Mouse (Mus musculus) left cerebral cortex, postnatal 10 days (tissue): ENCODE data around the gene Pim1. TPM values are rescaled to one million over a fixed set of nuclear protein-coding genes. Genes with fewer than 3 reads are reported as not detected.
A peak's percentile ranks its signal among the peaks of the same experiment; 100 is the strongest.

ENCODE experiments used
- DNase-seq, 2 experiments: peaks; one replicate each; pipeline ENCODE4 v3.0.0; 2021 to 2022; ENCODE audit warnings: low spot score in 2 of 2, mixed read lengths in 1 of 2; ENCODE audit errors: extremely low spot score in 1 of 2
- intact Hi-C: fragments of 180-260 bp; cut with DNase I; formaldehyde crosslinking; loops from one replicate; pipeline ENCODE4 v1.15.1; 2025
- total RNA-seq, 2 experiments: library from RNA; stranded (reverse); gene quantifications; 2 replicates each; pipeline ENCODE4 v1.2.3; 2021

The Pim1 gene
- total RNA-seq, 2 experiments from 2014 or later, result 3.7 to 5.2 TPM

- no peak for DNase-seq
- intact Hi-C loops, result no loop called here
Observed at GRCm38 (mm10) chr17:29464068-29464467, 26.5 kb upstream of the Pim1 start.

- intact Hi-C loops, result no loop called here
Observed at GRCm38 (mm10) chr17:29464519-29465140, 25.9 kb upstream of the Pim1 start.

GRCm38 (mm10) chr17:29465405-29466010 lies 25.0 kb upstream of the Pim1 start:
- DNase-seq, result no peak
- intact Hi-C loops, result no loop called here

More at GRCm38 (mm10) chr17:29464519-29465140, 25.9 kb upstream of the Pim1 start:
- no peak for DNase-seq

GRCm38 (mm10) chr17:29467030-29467429 lies 23.5 kb upstream of the Pim1 start:
- DNase-seq, result no peak
- intact Hi-C loops, result no loop called here

GRCm38 (mm10) chr17:29473466-29473865 lies 17.1 kb upstream of the Pim1 start:
- intact Hi-C loops, result no loop called here
- DNase-seq, result no peak

GRCm38 (mm10) chr17:29474036-29474435 lies 16.5 kb upstream of the Pim1 start:
- intact Hi-C loops, result no loop called here
- no peak for DNase-seq

- intact Hi-C loops, result no loop called here
- no peak for DNase-seq
Observed at GRCm38 (mm10) chr17:29475142-29475541, 15.4 kb upstream of the Pim1 start.

GRCm38 (mm10) chr17:29476461-29476860 lies 14.1 kb upstream of the Pim1 start:
- no peak for DNase-seq

GRCm38 (mm10) chr17:29477357-29477756 lies 13.2 kb upstream of the Pim1 start:
- intact Hi-C loops, result no loop called here
- DNase-seq, result no peak

More at GRCm38 (mm10) chr17:29476461-29476860, 14.1 kb upstream of the Pim1 start:
- intact Hi-C loops, result no loop called here

- DNase-seq, result no peak
- intact Hi-C loops, result no loop called here
Observed at GRCm38 (mm10) chr17:29478271-29478670, 12.3 kb upstream of the Pim1 start.

- no peak for DNase-seq
- intact Hi-C loops, result no loop called here
Observed at GRCm38 (mm10) chr17:29480256-29480655, 10.3 kb upstream of the Pim1 start.

GRCm38 (mm10) chr17:29482632-29483031 lies 7.9 kb upstream of the Pim1 start:
- intact Hi-C loops, result no loop called here
- no peak for DNase-seq

GRCm38 (mm10) chr17:29483282-29483681 lies 7.3 kb upstream of the Pim1 start:
- intact Hi-C loops, result no loop called here
- no peak for DNase-seq

- intact Hi-C loops, result no loop called here
- no peak for DNase-seq
Observed at GRCm38 (mm10) chr17:29484431-29484830, 6.1 kb upstream of the Pim1 start.

- intact Hi-C loops, result no loop called here
- no peak for DNase-seq
Observed at GRCm38 (mm10) chr17:29485336-29486233, 5.0 kb upstream of the Pim1 start.

GRCm38 (mm10) chr17:29488257-29488977 lies 2.1 kb upstream of the Pim1 start:
- intact Hi-C loops, result no loop called here
- DNase-seq, result no peak

GRCm38 (mm10) chr17:29488978-29489970 lies 1.3 kb upstream of the Pim1 start:
- peak in 1 of 2 experiments; percentile 51 for DNase-seq
- intact Hi-C loops, result no loop called here
